Mouse (Mus musculus) cortical plate, adult 2 months (tissue): ENCODE measurements at regions not wholly inside any gene's neighbourhood (a gene's known extent, or its start where the extent isn't known, plus 50 kb on each side); places are given as distances from the start of the nearest gene placed in this dataset.
"Not testable (repeated sequence)": the region's sequence is repeated elsewhere in the genome, so short reads cannot be mapped to it uniquely, and the experiment has no call there.

Experiments
- CTCF ChIP-seq: fragments of 200-500 bp; IDR thresholded peaks from 2 replicates; pipeline ENCODE4 v1.5.1; 2011; ENCODE audit warnings: mild to moderate bottlenecking, control low read depth, low read length; ENCODE audit not compliant: insufficient read depth; ENCODE audit errors: extremely low read depth
- POLR2A ChIP-seq: fragments of 200-500 bp; IDR thresholded peaks from 2 replicates; pipeline ENCODE4 v1.6.1; 2011; ENCODE audit warnings: mild to moderate bottlenecking, low read length, control low read depth; ENCODE audit not compliant: insufficient read depth; ENCODE audit errors: extremely low read depth

GRCm38 (mm10) chrX:166787137-166787536 lies 201.6 kb upstream of the Egfl6 start:
- TF ChIP-seq CTCF, POLR2A: not testable (repeated sequence)
